Mouse (Mus musculus) sigmoid colon, adult 10 weeks (tissue): ENCODE data around the gene Pla2g4f. TPM values are rescaled to one million over a fixed set of nuclear protein-coding genes. Genes with fewer than 3 reads are reported as not detected.

Experiments used
- polyA plus RNA-seq: library from polyadenylated mRNA; stranded (reverse); fragments of 350-450 nt; fragmentation: Illumina TruSeq; extraction: RNeasy Lipid Tissue Mini Kit (QIAGEN cat#74804); gene quantifications from one replicate; pipeline ENCODE4 v1.2.3, GENCODE M21; 2014; ENCODE audit warnings: low read depth, low replicate concordance

Gene Pla2g4f
- 3.4 TPM for polyA plus RNA-seq

GRCm38 (mm10) chr2:120313976-120314375, at the start of gene Pla2g4f:
TSS of gene Pla2g4f (minus strand) at chr2:120314165.

GRCm38 (mm10) chr2:120352682-120353646, 39.0 kb upstream of the Pla2g4f start, which contains the start of gene Vps39:
TSS of gene Vps39 (minus strand) at chr2:120353137.

GRCm38 (mm10) chr2:120288995-120289394, 25.0 kb downstream of the Pla2g4f start, which contains the start of gene Pla2g4d:
TSS of gene Pla2g4d (minus strand) at chr2:120289197.

Other genes starting within 250 kb of the Pla2g4f start
- 35.4 TPM for gene Ehd4, start 159.6 kb downstream of the Pla2g4f start, polyA plus RNA-seq
- gene Pla2g4e, start 68.8 kb downstream of the Pla2g4f start, polyA plus RNA-seq: not detected
- gene Pla2g4d, start 25.0 kb downstream of the Pla2g4f start, polyA plus RNA-seq: 0.09 TPM
- gene Vps39, start 39.0 kb upstream of the Pla2g4f start, polyA plus RNA-seq: 37.1 TPM
- 33.4 TPM for gene Ganc, start 89.7 kb upstream of the Pla2g4f start, polyA plus RNA-seq
- gene Tmem87a, start 89.9 kb upstream of the Pla2g4f start, polyA plus RNA-seq: 188 TPM
- 0.50 TPM for gene Capn3, start 141.9 kb upstream of the Pla2g4f start, polyA plus RNA-seq
- gene Zfp106, start 249.7 kb upstream of the Pla2g4f start, polyA plus RNA-seq: 73.3 TPM